Mouse (Mus musculus) kidney, embryonic 14.5 days (tissue): Measurements from ENCODE around the gene Pkn3. TPM values are rescaled to one million over a fixed set of nuclear protein-coding genes. Genes with fewer than 3 reads are reported as not detected.

Experiments used
- ATAC-seq: fragments of 200-750 bp; cut with Nextera tagmentation; 2 replicates; pipeline ENCODE4 v1.8.0; 2017; ENCODE audit warnings: moderate number of reproducible peaks, mild to moderate bottlenecking, moderate TSS enrichment, moderate library complexity; ENCODE audit not compliant: low FRiP score, low TSS enrichment
- H3K27ac ChIP-seq: fragments of 300-500 bp; sonication (generic); 2 replicates; pipeline ENCODE4 v1.5.1; 2014; ENCODE audit warnings: low read depth, mild to moderate bottlenecking, low read length, moderate library complexity, mixed read lengths
- H3K27me3 ChIP-seq: fragments of 300-500 bp; sonication (generic); 2 replicates; pipeline ENCODE4 v1.6.1; 2014; ENCODE audit warnings: mild to moderate bottlenecking, low read length; ENCODE audit not compliant: control insufficient read depth, insufficient read depth
- H3K36me3 ChIP-seq: fragments of 300-500 bp; sonication (generic); 2 replicates; pipeline ENCODE4 v1.6.1; 2014; ENCODE audit warnings: low read length, mixed read lengths; ENCODE audit not compliant: control insufficient read depth, insufficient read depth
- H3K4me1 ChIP-seq: fragments of 300-500 bp; sonication (generic); 2 replicates; pipeline ENCODE4 v1.6.1; 2014; ENCODE audit warnings: low read length, mixed read lengths; ENCODE audit not compliant: control insufficient read depth, insufficient read depth
- H3K4me2 ChIP-seq: fragments of 300-500 bp; sonication (generic); replicated peaks from 2 replicates; pipeline ENCODE4 v1.6.1; 2014; ENCODE audit warnings: low read depth, mild to moderate bottlenecking, low read length
- H3K4me3 ChIP-seq: fragments of 300-500 bp; sonication (generic); 2 replicates; pipeline ENCODE4 v1.5.1; 2014; ENCODE audit warnings: mild to moderate bottlenecking, low read length
- H3K9ac ChIP-seq: fragments of 300-500 bp; sonication (generic); 2 replicates; pipeline ENCODE4 v1.6.1; 2014; ENCODE audit warnings: low read depth, mild to moderate bottlenecking, low read length, moderate library complexity
- H3K9me3 ChIP-seq: fragments of 300-500 bp; sonication (generic); 2 replicates; pipeline ENCODE4 v1.6.1; 2016; ENCODE audit warnings: low read length; ENCODE audit not compliant: control insufficient read depth
- WGBS: fragments of 180-500 bp; shearing (Covaris S2); extraction: QIAGEN DNeasy Blood & Tissue Kit; methylation state at CpG from one replicate; pipeline ENCODE4 v1.1.7; 2014; 5-methylcytosine and 5-hydroxymethylcytosine counted together
- polyA plus RNA-seq: library from polyadenylated mRNA; unstranded; fragments of >200 nt; fragmentation: Nextera tagmentation; extraction: Ambion mirVana; gene quantifications from 2 replicates; pipeline ENCODE4 v1.2.1, GENCODE M21; 2014

Gene Pkn3
- polyA plus RNA-seq = 7.8 and 9.1 TPM in 2 replicates

DNA sequence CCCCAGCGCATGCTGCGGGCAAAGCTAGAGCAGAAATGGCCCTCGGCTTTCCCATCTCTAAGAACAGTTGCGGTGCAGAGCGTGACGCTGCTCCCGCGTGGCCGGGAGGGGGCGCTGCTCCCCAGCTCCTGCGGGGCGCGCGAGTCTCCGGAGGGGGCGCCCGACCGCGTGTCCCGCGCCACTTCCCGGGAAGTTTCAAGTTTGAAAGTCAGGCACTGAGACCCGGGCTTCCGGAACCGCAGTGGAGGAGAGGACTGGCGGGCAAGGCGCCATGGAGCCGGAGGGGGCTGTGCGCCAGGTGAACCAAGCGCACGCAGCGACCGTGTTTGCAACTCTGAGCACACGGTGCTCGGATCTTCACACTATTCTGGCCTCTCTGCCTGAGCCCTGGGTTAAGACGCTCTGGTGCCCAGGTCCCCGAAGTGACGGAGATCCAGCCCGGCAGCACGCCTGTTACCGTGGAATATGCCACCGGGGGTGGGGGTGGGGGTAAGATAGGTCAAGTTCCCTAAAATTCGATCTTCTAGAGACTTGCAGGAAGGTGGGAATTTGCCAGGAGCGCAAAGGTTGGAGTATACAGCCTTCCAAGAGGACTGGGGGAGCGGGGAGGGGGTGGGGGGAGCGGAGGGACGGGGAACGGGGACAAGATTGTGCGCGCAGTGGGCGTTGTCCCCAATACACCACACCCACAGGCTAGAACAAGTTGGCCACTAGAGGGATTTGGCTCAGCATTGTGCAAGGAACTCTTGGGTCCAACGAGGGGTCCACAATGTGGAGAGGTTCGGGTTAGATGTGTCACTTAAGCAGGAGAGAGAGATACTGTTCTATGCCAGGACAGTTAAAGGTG, at the start of gene Pkn3:
Gene Pkn3, plus strand, starts transcription at position 183 of the 847 bp plus-strand sequence.
- peak; percentile 86 for ATAC-seq
- Histone ChIP-seq H3K4me3 (peak within 1 kb of the TSS; percentile 64), H3K27me3 (no peaks in the 10 kb centered on the region), H3K9ac (peak within 1 kb of the TSS; percentile 70), H3K9me3 (no peaks in the 10 kb centered on the region), H3K4me2 (peak within 1 kb of the TSS; percentile 93), H3K27ac (peak within 1 kb of the TSS; percentile 88), H3K36me3 (peaks cover 12% of the 10 kb centered on the region; the same call in 1 of the 2 replicates), H3K4me1 (peaks cover 4% of the 10 kb centered on the region; the same call in 1 of the 2 replicates)
- WGBS = under 1% methylated on average over 53 of the region's 53 CpGs

DNA sequence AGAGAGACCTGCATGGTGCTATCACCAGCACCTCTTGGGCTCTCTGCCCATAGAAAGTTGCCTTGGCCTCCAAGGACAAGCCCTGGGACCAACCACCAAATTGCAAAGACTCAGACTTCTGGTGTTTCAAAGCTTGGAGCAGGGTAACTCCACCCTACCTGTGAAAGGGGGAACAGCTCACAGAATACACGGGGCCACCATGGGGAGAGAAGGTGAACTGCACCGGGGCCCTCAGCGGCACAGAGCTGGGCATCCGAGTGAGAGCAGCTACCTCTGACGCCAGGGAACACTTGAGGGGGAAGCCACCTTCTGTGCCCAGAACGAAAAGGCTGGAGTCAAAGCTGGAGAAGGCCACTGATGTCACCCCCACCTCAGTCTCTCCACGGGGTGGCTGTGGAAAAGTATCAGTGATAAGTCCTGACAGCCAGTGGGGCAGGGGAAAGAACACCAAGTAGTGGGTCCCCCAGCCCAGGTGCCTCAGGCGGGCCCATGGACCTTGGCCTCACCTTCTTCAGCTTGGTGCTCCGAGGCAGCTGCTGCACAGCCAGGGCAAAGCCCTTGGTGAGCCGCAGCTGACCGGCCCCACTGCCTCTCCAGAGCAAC, 45.1 kb upstream of the Pkn3 start:
- no peak for ATAC-seq
- Histone ChIP-seq H3K4me1 (no peaks in the 10 kb centered on the region), H3K36me3 (peaks cover 55% of the 10 kb centered on the region), H3K9ac (no peak overlapping the region), H3K4me2 (no peak overlapping the region), H3K27me3 (no peaks in the 10 kb centered on the region), H3K27ac (no peak overlapping the region), H3K4me3 (no peak overlapping the region), H3K9me3 (no peaks in the 10 kb centered on the region)
- 56% methylated on average over 11 of the region's 11 CpGs for WGBS

DNA sequence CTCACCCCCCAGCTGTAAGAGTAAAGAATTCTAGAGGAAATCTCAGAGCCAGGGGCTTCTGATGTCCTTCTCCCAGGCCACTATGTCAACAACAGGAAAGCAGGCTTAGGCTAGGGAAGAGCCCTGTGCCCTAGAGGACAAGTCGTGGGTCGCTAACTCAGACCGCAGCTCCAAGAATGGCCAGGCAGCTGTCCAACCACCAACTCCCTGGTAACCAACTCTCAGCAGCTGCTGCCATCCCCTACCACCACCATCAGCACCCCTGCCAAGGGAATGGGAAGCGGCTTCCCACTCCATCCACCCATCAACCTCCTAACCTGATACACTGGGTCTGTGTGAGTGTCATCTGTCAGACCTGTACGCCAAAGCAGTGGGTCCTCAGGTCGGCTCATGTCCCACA, 44.5 kb upstream of the Pkn3 start:
- Histone ChIP-seq H3K4me1 (no peaks in the 10 kb centered on the region), H3K36me3 (peaks cover 51% of the 10 kb centered on the region), H3K9ac (no peak overlapping the region), H3K27ac (no peak overlapping the region), H3K4me3 (no peak overlapping the region), H3K9me3 (no peaks in the 10 kb centered on the region), H3K27me3 (no peaks in the 10 kb centered on the region), H3K4me2 (no peak overlapping the region)
- WGBS = 68% methylated on average over 6 of the region's 6 CpGs
- no peak for ATAC-seq

DNA sequence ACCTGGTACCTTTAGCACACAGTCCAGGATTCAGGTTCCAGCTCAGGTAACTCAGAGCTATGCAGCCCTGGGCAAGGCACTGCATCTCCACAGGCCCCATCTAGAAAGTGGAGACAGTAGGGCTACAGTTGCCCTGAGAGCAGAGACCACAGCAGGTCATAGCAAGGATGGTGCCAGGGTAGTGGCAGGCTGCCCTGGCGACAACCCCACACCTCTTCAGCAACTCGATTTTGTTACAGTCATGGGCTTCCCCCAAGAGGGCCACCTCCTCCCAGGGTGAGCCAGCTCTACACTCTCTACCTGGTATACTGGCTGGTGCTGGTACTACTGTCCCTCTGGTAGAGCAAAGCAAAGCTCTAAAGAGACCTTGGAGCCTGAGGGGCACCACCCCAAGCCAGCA, 39.7 kb upstream of the Pkn3 start:
- Histone ChIP-seq H3K36me3 (peaks cover 5% of the 10 kb centered on the region), H3K9me3 (no peaks in the 10 kb centered on the region), H3K9ac (no peak overlapping the region), H3K27ac (no peak overlapping the region), H3K4me2 (no peak overlapping the region), H3K27me3 (no peaks in the 10 kb centered on the region), H3K4me1 (no peaks in the 10 kb centered on the region), H3K4me3 (no peak overlapping the region)
- WGBS = 76% methylated on average over 2 of the region's 2 CpGs
- no peak for ATAC-seq

DNA sequence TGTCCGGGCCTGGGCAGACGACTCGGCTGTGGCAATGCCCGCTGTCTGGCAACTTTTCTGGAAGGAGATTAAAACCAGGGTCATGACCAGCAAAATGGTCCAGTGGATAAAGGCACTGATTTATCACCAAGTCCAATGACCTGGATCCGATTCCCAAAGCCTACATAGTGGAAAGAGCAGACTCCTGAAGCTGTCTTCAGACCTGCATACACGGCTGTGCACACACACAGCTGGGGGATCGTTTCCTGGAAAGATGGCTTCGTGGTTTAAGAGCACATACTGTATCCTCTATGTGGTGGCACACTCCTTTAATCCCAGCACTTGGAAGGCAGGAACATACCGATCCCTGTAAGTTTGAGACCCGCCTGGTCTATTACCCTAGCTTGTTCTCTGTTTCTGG, 39.1 kb upstream of the Pkn3 start:
- no peak overlapping the region for H3K4me2 ChIP-seq
- H3K27me3 ChIP-seq = no peaks in the 10 kb centered on the region
- no peak overlapping the region for H3K4me3 ChIP-seq
- H3K4me1 ChIP-seq = no peaks in the 10 kb centered on the region
- 59% methylated on average over 10 of the region's 10 CpGs for WGBS
- no peaks in the 10 kb centered on the region for H3K9me3 ChIP-seq
- H3K9ac ChIP-seq = no peak overlapping the region
- ATAC-seq = peak; percentile 42; the same call in 1 of the 2 replicates
- H3K27ac ChIP-seq = no peak overlapping the region
- H3K36me3 ChIP-seq = peaks cover 5% of the 10 kb centered on the region; the same call in 1 of the 2 replicates

DNA sequence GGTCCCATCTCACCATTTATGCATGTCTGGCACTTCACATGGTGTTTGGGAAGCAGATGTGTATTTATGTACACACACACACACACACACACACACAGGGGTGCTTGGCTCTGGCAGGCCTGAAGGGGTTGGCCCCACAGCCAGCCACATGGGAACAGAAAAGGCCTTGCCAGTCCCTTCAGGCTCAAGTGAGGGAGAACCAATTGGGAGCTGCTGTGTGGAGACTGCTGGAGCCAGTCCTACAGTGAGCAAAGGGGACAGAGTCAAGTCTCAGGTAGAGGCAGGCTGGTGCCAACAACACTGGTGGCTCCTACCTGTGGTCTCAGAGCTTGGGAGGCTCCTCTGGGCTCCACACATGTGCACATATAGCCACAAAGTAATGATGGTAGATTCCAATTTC, 37.8 kb upstream of the Pkn3 start:
- H3K4me3 ChIP-seq = no peak overlapping the region
- peaks cover 5% of the 10 kb centered on the region; the same call in 1 of the 2 replicates for H3K36me3 ChIP-seq
- H3K9me3 ChIP-seq = no peaks in the 10 kb centered on the region
- no peak for ATAC-seq
- no peak overlapping the region for H3K4me2 ChIP-seq
- no peak overlapping the region for H3K27ac ChIP-seq
- no peaks in the 10 kb centered on the region for H3K27me3 ChIP-seq
- H3K4me1 ChIP-seq = no peaks in the 10 kb centered on the region
- H3K9ac ChIP-seq = no peak overlapping the region

DNA sequence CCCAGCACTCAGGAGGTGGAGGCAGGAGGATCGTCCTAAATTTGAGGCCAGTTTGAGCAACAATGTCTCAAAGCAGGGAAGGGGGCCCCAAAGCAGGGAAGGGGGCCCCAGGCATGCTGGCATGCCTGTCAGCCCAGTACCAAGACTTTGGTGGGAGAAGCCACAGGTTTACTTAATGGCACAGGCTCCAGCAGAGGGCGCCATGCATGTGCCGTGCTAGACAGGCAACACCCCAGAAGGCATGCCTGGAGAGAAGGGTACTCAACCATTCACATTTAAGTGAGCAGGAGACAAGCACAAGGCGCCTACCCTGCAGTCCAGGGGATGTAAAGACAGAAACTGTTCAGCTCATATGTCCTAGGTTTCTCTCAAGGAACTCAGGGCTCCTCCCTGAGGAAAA, 35.0 kb upstream of the Pkn3 start:
- Histone ChIP-seq H3K9me3 (no peaks in the 10 kb centered on the region), H3K36me3 (peaks cover 9% of the 10 kb centered on the region), H3K9ac (no peak overlapping the region), H3K4me2 (no peak overlapping the region), H3K27ac (no peak overlapping the region), H3K27me3 (no peaks in the 10 kb centered on the region), H3K4me3 (no peak overlapping the region), H3K4me1 (no peaks in the 10 kb centered on the region)
- peak; percentile 36; the same call in 1 of the 2 replicates for ATAC-seq
- WGBS = 7% methylated on average over 4 of the region's 4 CpGs

DNA sequence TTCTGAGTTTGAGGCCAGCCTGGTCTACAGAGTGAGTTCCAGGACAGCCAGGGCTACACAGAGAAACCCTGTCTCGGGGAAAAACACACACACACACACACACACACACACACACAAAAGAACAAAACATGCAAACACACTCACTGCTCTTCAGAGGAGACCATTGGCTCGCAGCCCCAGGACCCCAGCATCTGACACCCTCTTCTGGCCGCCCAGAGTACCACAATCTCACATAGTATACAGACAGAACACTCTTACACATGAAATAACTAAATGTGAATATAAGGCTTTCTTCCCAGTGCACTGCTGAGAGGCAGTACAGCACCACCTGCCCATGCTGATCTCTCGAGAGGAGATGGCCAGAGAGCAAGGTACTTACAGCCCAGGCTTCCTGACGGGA, 32.9 kb upstream of the Pkn3 start:
- ATAC-seq = no peak
- Histone ChIP-seq H3K9me3 (no peaks in the 10 kb centered on the region), H3K36me3 (peaks cover 4% of the 10 kb centered on the region; the same call in 1 of the 2 replicates), H3K27ac (no peak overlapping the region), H3K27me3 (no peaks in the 10 kb centered on the region), H3K4me3 (no peak overlapping the region), H3K4me2 (no peak overlapping the region), H3K9ac (no peak overlapping the region), H3K4me1 (no peaks in the 10 kb centered on the region)
- 93% methylated on average over 5 of the region's 5 CpGs for WGBS

DNA sequence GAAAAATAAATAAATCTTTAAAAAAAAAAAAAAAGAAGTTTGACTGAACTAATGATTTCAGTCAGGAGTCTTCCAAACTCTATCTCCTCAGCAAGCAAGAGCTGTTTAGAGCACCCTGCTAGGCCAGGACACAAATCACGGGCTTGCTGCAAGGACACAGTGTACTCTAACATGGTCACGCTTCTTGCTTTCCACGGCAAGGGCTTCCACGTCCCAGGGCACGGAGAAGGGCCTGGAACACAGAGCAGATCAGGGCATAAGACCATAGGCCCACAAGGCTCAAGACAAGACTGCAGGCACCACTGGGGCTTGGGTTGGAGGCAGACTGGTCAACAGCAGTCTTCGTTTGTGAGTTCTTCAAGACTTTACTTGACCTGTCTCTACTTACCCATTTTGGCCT, 30.4 kb upstream of the Pkn3 start:
- Histone ChIP-seq H3K27me3 (no peaks in the 10 kb centered on the region), H3K36me3 (peaks cover 4% of the 10 kb centered on the region; the same call in 1 of the 2 replicates), H3K9ac (no peak overlapping the region), H3K4me2 (no peak overlapping the region), H3K27ac (no peak overlapping the region), H3K4me1 (no peaks in the 10 kb centered on the region), H3K9me3 (no peaks in the 10 kb centered on the region), H3K4me3 (no peak overlapping the region)
- ATAC-seq = no peak
- WGBS = 93% methylated on average over 6 of the region's 6 CpGs
